Mouse (Mus musculus) NIH3T3 (cell line): ENCODE measurements around the gene Ooep.
"Not testable (repeated sequence)": the region's sequence is repeated elsewhere in the genome, so short reads cannot be mapped to it uniquely, and the experiment has no call there.

ENCODE experiments used
- DNase-seq: peaks from one replicate; pipeline ENCODE4 v3.0.0-alpha.2; 2012; ENCODE audit warnings: low read depth

Ooep gene

DNA sequence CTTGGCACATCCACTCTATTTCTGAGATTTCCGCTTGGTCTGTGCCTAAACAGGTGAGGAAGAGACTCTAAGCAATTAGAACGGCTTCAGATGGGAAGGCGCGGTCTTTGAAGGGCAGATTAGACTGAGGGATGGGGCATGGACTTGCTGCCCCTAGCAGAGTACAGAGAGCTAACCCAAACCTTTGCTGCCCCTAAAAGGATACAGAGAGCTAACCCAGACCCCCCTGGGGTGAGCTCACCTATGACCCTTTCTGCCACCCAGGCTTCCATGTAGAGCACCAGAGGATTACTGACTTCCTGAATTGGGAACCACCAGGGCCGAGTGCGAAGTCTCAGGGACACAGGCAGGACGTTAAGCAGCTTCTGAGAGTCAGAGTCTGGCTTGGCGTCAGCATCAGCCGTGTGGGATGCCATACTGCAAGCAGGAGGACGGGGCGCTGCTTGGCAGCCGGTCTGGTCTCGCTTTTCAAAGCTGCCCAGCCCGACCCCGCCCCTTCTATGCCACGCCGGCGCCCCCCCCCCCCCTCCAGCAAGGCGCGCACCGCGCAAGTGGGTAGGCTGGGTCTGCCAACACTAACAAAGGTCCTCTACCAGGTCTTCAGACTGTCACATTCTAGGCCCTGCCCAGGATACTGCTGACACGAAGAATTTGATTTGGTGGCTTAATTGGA, at the start of gene Ooep:
Gene Ooep, minus strand, starts transcription at position 613 of the 673 bp plus-strand sequence.
- no peak for DNase-seq

DNA sequence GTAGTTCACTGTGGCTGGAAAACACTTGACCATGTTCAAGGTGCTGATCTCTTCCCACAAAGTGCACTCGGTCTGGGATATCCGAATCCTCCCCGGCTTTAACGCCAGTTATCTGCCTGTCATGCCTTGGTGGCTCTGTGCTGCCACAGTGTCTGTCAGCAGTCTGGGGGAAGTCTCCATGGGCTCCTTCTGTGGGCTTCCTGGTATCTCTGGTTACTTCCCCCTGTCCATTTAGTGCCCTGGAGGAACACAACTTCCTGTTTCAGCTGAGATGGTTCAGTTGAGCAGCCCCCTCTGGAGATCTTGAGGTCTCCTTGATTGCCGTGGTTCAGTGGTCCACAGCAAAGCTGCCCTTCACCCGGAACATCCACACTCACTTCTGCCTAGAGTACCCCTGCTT, 49.7 kb upstream of the Ooep start:
- no peak for DNase-seq

DNA sequence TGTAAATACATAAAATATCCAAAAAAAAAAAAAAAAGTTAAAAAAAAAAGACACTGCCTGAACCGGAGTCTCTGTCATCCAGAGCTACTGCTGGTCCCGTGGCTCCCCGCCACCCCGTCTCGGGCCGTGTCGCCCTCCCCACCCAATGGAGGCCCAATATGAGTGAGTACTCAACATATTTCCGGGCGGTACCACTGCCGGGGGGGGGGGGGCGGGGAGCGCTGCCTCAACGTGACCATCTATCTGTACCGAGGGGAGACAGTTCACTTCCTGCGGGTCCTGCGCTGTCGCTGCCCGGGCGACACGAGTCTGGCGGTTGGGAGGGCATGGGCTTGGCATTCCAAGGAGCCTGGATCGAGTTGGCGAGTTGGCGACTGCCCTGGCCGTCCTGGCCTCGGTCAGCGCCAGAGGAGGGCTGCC, 48.8 kb upstream of the Ooep start:
- no peak for DNase-seq

DNA sequence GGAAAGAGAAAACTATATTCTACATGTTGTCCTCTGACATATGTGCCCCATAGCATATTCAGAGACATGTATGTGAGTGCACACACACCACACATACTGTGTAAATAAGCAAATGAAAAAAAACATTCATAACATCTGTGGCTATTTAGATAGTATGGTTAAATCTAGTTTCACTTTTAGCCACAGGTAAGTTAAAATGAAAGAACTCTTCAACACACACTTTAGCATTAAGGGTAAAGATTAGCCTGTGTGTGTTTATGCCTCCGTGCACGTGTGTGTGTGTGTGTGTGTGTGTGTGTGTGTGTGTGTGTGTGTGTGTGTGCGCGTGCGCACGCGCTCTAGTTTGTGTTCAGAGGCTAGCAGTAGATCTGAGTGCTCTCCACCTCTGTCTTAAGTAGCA, 23.1 kb upstream of the Ooep start:
- no peak for DNase-seq

DNA sequence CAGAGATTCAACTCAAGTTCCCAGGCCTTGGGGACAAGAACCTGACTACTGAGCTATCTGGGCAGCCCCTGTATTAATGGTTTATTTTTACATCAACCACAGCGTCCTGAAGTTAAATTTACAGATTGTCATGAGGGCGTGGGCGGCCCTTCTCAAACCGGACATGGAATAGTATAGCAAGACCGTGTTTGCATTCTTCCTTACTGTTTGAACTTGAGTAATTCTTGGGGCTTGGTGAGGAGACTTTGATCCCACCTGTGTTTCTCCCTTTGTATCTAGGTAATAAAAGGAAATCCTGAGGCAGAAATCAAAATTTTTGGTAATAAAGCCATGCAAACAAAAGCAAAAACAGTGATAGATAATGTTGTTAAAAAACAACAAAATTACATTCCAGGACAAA, 22.0 kb upstream of the Ooep start:
- DNase-seq: no peak

DNA sequence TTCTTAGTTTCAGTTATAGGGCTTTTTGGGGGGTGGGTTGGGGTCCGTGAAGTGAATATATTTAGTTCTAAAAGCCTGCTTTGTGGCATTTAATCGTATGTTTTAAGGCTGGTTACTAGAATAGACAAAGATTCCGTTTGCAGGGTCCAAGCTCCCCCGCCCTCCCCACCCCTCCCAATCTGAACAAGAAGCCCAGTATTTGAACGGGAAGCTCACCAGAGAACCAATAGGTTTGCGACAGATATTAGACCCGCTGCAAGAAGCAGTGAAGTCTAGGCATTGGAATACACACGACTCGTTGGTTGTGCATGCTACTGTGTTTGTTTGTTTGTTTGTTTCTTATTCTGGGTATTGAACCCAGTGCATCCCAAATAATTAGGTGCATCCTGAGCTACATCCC, 18.0 kb upstream of the Ooep start:
- no peak for DNase-seq

DNA sequence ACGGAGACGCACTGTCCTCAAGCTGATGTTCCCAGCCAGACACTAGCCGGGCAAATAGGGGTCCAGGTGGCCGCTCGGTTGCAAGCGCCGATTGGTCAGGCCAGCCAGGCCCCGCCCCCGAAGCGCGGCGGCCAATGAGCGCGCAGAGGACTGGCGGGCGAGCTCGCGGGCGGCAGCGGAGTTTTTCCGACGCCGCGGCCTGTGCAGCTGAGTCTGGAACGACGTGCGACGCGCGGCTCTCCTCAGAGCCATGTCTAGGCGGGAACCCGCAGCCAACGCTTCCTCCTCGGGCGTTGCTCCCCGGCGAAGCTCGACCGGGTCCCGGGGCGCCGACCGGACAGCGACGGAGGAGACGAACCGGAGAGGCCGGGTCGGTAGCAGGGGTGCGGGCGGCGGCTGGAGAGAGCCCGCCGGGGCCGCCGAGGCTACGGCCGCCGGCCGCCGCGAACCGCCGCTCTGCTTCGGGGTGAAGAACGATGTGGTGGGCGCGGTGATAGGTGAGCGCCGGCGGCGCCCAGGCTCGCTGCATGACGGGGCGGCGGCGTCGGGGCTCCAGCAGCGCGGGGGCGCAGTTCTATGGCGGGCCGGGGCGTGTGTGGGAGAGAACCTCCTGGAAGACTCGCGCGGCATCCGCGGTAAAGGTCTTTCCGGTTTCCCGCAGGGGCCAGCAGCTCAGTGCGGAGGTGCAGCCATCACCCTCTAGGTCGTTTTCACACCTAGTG, 17.3 kb upstream of the Ooep start, which contains the start of gene Ddx43:
Gene Ddx43, plus strand, starts transcription at position 148 of the 722 bp plus-strand sequence.
- DNase-seq: no peak

DNA sequence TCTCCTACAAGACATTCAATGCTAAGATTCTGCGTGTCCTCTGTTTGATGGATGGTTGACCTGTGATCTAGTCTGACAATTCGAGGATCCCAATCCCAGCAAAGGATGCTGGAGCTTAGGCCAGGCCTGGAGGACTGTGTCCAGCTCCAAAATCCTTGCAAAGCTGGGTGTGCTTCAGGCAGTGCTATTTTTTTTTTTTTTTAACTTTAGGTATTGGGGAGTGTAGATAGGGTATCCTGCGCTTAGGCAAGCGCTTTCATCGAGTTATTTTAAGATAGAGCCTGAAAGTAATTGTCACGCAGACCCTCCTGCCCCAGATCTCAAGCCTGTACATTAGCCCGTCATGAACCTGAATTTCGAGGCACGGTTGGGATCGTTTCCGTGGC, 16.7 kb upstream of the Ooep start:
- no peak for DNase-seq

DNA sequence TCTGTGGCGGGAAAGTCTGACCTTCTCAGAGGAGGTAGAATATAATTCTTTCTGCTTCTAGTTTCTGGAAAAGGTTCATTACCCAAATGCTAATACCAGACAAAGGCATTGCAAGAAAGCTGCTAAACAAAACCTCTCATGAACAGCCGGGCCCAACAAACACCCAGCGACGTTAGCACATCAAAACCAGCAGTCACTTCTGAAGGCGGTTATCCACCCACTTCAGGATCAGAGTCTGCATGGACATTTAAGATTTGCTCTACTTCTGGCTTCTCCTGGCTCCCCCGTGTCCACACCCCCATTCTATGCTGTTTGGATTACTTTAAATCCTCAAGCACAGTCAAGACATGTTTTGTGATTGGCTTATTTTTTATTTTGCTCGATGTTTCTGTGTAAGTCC, 16.1 kb upstream of the Ooep start:
- no peak for DNase-seq

DNA sequence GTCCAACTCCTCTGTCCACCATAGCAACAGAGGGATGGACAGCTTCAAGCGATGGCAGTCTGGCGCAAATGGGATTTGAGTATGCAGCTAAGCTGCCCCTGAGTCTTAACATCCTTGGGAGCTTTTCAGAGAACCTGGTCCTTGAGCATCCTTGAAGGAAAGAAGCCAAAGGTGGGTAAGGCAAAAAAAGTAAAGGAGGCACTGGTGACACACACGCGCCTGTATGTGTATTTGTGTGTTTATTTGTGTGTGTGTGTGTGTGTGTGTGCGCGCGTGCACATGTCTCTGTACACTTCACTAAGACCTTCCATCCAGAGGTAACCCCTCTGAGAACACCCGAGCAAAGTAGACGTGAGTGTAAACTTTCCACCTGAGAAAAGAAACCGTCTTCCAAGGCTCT, 15.2 kb upstream of the Ooep start:
- no peak for DNase-seq

DNA sequence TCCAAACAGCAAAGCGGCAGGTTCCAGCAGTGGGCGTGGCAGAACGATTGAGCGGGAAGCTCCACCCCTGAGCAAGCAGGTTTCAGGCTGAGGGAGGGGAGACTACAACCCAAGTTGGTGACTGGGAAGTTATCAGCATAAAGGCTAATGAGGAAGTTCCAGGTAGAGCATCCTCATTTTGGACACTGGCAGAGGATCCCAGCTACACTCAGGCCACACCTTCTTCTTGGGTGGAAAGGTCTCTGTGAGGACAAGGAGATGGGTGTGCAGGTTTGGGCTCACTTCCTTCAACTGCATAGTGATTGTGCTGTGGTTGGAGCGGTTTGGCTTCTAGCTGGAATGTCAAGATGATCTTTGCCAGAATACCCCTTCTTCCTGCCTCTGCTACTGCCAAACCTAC, 11.5 kb upstream of the Ooep start:
- DNase-seq: no peak

DNA sequence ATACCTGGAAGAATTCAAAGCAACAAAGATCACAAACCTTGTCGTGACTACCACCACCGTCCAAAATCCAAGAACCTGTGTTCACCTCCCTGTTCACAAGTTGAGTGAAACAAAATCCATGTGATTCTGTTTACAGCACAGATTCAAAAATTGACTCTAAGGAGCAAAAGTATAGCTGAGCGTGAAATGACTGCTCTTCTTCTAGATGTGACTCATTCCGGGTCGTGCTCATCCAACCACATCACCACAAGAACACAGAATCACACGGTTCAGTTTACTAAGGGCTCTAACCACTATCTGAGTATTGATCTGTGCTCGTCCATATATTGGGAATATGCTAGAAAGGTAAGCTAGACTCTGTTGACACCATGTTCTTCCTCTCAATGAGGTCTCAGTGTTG, 8.4 kb upstream of the Ooep start:
- DNase-seq: no peak

DNA sequence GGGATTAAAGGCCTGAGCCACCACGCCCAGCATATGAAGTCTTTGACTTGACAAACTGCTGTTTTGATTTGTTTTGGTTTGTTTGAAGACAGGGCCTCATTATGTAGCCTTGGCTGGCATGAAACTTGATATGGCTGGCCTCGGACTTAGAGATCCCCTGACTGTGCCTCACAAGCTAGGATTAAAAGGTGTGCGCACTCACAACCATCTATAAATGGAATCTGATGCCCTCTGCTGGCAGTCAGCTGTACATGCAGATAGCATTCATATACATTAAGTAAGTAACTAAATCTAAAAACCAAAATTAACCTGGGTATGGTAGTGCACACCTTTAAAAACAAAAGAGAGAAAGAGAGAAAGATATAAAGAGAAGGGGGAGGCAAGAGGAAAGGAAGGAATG, 7.4 kb upstream of the Ooep start:
- peak; percentile 44 for DNase-seq

DNA sequence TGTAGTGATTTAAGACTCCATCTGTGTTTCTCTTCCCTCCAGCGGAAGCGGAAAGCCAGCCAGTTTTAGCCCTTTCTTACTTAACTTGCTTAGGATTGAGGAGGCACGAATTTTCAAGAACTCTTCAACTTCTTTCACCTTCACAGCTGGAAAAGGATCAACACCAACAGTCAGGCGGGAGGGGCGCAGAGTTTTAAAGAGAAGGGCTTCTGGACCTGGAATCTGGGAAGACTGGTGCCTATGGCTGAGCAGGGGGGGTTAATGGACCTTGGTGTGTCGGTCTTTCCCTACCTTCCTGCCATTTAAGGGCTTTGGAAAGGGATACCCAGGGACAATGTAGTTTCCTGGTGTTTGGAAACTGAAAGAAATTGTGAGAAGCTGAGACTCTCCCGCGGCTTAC, 979 bp downstream of the Ooep start:
- DNase-seq: no peak

DNA sequence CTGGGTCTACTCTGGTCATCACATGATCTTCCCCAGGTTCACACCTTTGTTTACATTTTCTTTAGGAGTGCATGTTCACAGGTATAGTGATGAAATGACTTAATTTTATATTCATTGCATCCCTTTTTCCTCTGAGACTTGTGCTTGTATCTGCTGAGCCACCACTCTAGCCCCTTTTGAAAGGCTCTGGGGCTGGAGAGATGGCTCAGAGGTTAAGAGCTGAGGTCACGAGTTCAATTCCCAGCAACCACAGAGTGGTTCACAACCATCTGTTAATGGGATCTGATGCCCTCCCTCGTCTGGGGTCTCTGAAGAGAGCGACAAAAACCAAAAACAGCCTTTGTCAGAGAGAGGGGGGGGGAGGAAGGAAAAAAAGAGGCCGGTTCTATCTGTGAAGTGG, 3.0 kb downstream of the Ooep start:
- no peak for DNase-seq

DNA sequence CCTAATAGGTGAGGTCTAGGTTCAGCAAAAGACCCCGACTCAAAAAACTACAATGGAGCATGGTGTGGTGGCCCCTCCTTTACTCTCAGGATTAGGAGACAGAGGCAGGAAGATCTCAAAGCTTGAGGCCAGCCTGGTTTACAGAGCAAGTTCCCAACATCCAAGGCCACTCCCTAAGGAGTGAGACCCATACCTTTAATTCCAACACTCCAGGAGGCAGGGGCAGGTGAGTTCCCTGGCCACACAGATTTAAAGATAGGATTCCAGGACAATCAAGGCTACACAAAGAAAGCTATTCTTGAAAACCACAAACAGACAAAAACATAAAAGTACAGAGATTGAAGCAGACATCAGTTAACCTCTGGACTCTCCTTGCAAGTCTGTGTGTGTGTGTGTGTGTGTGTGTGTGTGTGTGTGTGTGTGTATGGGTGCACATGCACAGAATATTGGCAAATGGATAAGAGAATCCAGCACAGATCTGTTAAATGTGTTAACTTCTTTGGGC, 3.6 kb downstream of the Ooep start:
- no peak for DNase-seq

DNA sequence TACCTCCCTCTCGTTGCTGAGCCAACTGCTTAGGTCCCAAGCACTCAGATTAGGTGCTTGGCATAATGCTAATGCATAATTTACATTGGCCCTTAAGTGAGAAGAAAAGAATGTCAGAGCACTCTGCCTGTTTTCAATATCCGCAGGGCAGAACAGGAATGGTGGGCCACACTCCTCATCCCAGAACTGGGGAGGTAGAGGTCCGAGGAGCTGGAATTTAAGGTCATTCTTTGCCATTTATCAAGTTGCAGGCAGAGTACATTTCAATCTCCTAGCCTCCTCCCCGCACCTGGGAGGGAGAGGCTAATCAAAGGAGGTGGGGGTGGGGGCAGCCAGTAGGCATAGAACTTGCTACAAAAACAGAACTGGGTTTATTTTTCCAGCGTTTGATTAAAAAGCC, 4.1 kb downstream of the Ooep start:
- DNase-seq: no peak

DNA sequence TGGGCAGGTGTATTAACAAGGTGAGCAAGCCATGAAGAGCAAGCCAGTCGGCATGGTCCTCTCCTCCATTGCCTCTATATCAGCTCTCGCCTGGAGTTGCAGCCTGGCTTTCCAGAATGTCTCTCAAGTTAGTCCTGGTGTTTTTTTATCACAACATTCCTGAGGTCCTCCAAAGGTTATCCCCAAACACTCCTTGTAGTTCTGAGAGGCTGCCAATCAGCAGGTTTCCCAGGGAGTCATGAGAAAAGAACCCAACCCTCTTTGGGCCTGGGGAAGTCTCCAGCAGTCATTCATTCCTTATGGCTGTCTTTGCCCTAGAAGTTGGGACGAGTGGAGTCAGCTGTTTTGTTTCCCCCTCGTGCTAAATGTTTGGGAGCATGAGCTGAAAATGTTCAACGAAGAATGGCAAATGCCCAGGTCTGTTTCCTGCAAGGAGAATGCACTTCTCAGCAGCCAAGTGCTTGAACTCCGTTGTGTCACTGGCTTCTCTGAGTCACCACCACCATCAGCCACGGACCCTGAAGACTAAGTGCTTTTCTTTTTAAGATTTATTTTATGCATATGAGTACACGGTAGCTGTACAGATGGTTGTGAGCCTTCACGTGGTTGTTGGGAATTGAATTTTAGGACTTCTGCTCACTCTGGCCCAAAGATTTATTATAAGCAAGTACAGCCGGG, 5.6 kb downstream of the Ooep start:
- peak; percentile 4 for DNase-seq

DNA sequence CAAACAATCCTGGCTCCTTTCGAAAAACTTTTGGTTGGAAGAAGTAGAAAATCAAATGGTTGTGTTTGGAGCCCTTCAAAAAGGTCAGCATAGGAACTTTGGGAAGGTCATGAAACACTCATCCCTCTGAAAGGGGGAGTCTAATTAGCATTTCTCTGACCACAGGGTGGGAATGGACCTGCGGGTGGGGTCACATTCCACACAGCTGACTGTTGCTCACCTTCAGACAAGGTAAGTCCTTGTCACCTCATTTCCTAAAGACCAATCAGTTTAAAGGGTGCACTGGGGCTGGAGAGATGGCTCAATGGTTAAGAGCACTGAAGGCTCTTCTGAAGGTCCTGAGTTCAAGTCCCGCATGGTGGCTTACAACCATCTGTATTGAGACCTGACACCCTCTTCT, 7.1 kb downstream of the Ooep start:
- no peak for DNase-seq

DNA sequence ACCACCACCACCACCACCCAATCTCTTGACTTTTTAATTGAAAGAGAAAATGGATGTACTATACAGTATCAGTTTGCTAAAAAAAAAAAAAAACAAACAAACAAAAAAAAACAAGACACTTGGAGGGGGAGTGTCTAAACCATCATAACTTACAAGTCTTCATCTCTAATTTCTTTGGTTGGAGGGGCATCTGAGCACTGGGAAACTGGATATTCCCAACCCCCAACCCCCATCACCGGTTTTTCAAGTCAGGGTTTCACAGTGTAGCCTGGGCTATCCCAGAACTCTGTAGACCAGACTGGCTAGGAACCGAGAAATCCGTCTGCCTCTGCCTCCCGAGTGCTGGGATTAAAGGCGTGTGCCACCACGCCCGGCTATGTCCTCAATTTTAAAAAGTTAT, 8.7 kb downstream of the Ooep start:
- DNase-seq: no peak

DNA sequence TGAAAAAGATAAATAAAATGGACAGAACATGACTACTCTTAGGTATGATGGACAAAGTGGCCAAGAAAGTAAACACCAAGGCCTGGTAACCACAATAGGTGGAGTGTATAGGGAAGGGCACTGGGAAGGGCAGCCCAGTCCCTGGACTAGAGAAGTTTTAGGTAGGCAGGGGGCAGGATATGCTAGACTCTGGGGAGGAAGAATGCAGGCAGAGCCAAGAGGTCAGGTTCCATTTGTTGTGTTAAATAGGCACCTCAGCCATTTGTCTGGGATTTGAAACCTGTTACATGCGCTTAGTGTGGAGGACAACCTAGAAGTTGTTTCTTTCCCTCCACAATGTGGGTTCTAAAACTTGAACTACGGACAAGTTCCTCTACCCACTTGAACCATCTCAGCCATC, 9.2 kb downstream of the Ooep start:
- DNase-seq: no peak

DNA sequence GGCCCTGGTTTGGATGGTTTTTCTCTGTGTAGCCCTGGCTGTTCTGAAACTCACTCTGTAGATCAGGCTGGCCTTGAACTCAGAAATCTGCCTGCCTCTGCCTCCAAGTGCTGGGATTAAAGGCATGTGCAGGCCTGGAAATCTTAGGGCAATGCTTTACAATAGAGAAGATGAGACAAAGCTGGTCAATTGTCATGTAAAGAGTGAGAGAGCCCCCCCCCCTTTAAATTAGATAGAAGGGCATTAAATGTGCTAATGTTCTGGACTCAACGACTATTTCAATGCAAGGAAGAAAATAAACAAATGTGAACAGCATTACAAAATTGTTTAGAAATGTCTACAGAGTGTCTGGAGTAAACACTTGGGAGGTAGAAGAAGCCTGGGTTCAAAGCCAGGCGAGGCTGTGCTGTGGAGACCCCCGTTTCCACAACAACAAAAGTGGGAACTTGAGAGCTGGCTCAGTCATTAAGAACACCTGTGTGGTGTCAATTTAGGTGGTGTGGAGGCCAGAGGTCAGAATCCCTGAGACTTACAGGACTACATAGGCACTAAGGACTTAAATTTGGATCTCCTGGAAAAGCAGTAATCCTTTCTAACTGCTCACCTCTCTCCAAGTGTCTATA, 9.7 kb downstream of the Ooep start:
- DNase-seq: no peak

DNA sequence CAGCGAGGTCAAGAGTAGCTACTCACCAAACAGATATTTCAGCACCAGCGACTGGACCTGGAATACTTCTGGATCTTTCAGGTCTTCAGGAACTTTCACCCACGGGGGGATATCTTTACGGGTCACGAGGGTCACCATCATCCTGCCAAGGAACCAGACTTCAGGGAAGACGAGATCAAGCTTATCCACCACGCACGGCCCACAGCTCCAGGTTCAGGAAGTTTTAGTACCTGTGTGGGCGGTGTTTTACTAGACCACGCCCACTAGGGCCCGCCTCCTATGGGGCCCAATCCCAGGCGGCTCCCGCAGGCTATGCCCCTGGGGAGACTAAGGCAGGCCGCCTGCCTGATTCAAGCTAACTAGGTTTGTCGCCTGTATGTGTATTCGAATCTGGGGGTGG, 10.6 kb downstream of the Ooep start, which contains the start of gene Dppa5a:
Gene Dppa5a, minus strand, starts transcription at position 219 of the 400 bp plus-strand sequence.
- not testable (repeated sequence) for DNase-seq
